Mouse (Mus musculus) ES-Bruce4 (cell line): ENCODE measurements at regions not wholly inside any gene's neighbourhood (a gene's known extent, or its start where the extent isn't known, plus 50 kb on each side); places are given as distances from the start of the nearest gene placed in this dataset.

Experiments
- H3K27ac ChIP-seq: 2 replicates; pipeline ENCODE4 v1.5.1; 2012; ENCODE audit warnings: low read length, inconsistent platforms; ENCODE audit not compliant: insufficient read depth
- H3K27me3 ChIP-seq: 2 replicates; pipeline ENCODE4 v1.6.1; 2012; ENCODE audit warnings: mild to moderate bottlenecking, low read length, inconsistent platforms; ENCODE audit not compliant: control insufficient read depth, poor library complexity, insufficient read depth, severe bottlenecking
- H3K36me3 ChIP-seq: 2 replicates; pipeline ENCODE4 v1.6.1; 2012; ENCODE audit warnings: inconsistent platforms, mild to moderate bottlenecking, low read length, moderate library complexity; ENCODE audit not compliant: control insufficient read depth, poor library complexity, insufficient read depth, severe bottlenecking
- H3K4me1 ChIP-seq: one replicate; pipeline ENCODE4 v1.8.1; 2011; ENCODE audit warnings: low read length; ENCODE audit not compliant: control insufficient read depth, insufficient read depth
- H3K4me3 ChIP-seq: 2 replicates; pipeline ENCODE4 v1.5.1; 2011; ENCODE audit warnings: low read depth, mild to moderate bottlenecking, low read length
- H3K9ac ChIP-seq: 2 replicates; pipeline ENCODE4 v1.6.1; 2012; ENCODE audit warnings: low read depth, mild to moderate bottlenecking, inconsistent platforms; ENCODE audit not compliant: poor library complexity, severe bottlenecking
- H3K9me3 ChIP-seq: replicated peaks from 2 replicates; pipeline ENCODE4 v1.6.1; 2012; ENCODE audit warnings: mild to moderate bottlenecking, low read length, inconsistent platforms; ENCODE audit not compliant: control insufficient read depth, poor library complexity, insufficient read depth, severe bottlenecking
- CTCF ChIP-seq: IDR thresholded peaks from one replicate; pipeline ENCODE4 v1.8.1; 2011; ENCODE audit warnings: low read depth, low read length
- EP300 ChIP-seq: IDR thresholded peaks from 2 replicates; pipeline ENCODE4 v1.6.1; 2011; ENCODE audit warnings: low read depth, low read length; ENCODE audit not compliant: insufficient read depth
- POLR2A ChIP-seq: IDR thresholded peaks from one replicate; pipeline ENCODE4 v1.8.1; 2011; ENCODE audit warnings: low read length; ENCODE audit not compliant: insufficient read depth

GRCm38 (mm10) chr7:129689464-129689863 lies 97.8 kb downstream of the Wdr11 start:
- TF ChIP-seq CTCF (no peak), POLR2A (no peak), EP300 (no peak)
- no peaks in the 10 kb centered on the region for H3K4me1 ChIP-seq
- no peak overlapping the region for H3K4me3 ChIP-seq
- no peaks in the 10 kb centered on the region for H3K9me3 ChIP-seq
- no peak overlapping the region for H3K27ac ChIP-seq
- no peaks in the 10 kb centered on the region for H3K36me3 ChIP-seq
- no peaks in the 10 kb centered on the region for H3K27me3 ChIP-seq
- H3K9ac ChIP-seq = no peak overlapping the region

- H3K4me3 ChIP-seq = no peak overlapping the region
- no peak overlapping the region for H3K9ac ChIP-seq
- H3K27ac ChIP-seq = no peak overlapping the region
- no peaks in the 10 kb centered on the region for H3K27me3 ChIP-seq
- no peaks in the 10 kb centered on the region for H3K9me3 ChIP-seq
- no peaks in the 10 kb centered on the region for H3K36me3 ChIP-seq
- TF ChIP-seq POLR2A = no peak
- TF ChIP-seq CTCF = no peak
- TF ChIP-seq EP300 = no peak
- H3K4me1 ChIP-seq = no peaks in the 10 kb centered on the region
Measured at GRCm38 (mm10) chr7:129690868-129691267, 99.2 kb downstream of the Wdr11 start.

- no peak overlapping the region for H3K9ac ChIP-seq
- no peak overlapping the region for H3K4me3 ChIP-seq
- TF ChIP-seq CTCF (no peak), POLR2A (no peak), EP300 (no peak)
- no peaks in the 10 kb centered on the region for H3K9me3 ChIP-seq
- no peaks in the 10 kb centered on the region for H3K4me1 ChIP-seq
- H3K36me3 ChIP-seq = no peaks in the 10 kb centered on the region
- H3K27me3 ChIP-seq = no peaks in the 10 kb centered on the region
- H3K27ac ChIP-seq = no peak overlapping the region
Measured at GRCm38 (mm10) chr7:129691619-129692071, 100.0 kb downstream of the Wdr11 start.

- no peak for TF ChIP-seq POLR2A
- TF ChIP-seq CTCF = no peak
- no peak for TF ChIP-seq EP300
- H3K4me3 ChIP-seq = no peak overlapping the region
- H3K27me3 ChIP-seq = no peaks in the 10 kb centered on the region
- H3K27ac ChIP-seq = no peak overlapping the region
- H3K9ac ChIP-seq = no peak overlapping the region
- H3K36me3 ChIP-seq = no peaks in the 10 kb centered on the region
- no peaks in the 10 kb centered on the region for H3K4me1 ChIP-seq
- H3K9me3 ChIP-seq = no peaks in the 10 kb centered on the region
Measured at GRCm38 (mm10) chr7:129693635-129694034, 102.0 kb downstream of the Wdr11 start.

GRCm38 (mm10) chr7:129694168-129694567 lies 102.5 kb downstream of the Wdr11 start:
- TF ChIP-seq POLR2A = no peak
- TF ChIP-seq CTCF = no peak
- TF ChIP-seq EP300 = no peak
- Histone ChIP-seq H3K4me1 (no peaks in the 10 kb centered on the region), H3K27ac (no peak overlapping the region), H3K9me3 (no peaks in the 10 kb centered on the region), H3K4me3 (no peak overlapping the region), H3K27me3 (no peaks in the 10 kb centered on the region), H3K9ac (no peak overlapping the region), H3K36me3 (no peaks in the 10 kb centered on the region)

- H3K9ac ChIP-seq = no peak overlapping the region
- H3K4me3 ChIP-seq = no peak overlapping the region
- TF ChIP-seq POLR2A (no peak), CTCF (no peak), EP300 (no peak)
- H3K4me1 ChIP-seq = no peaks in the 10 kb centered on the region
- no peak overlapping the region for H3K27ac ChIP-seq
- no peaks in the 10 kb centered on the region for H3K36me3 ChIP-seq
- H3K9me3 ChIP-seq = no peaks in the 10 kb centered on the region
- H3K27me3 ChIP-seq = no peaks in the 10 kb centered on the region
Measured at GRCm38 (mm10) chr7:129699931-129700570, 108.4 kb downstream of the Wdr11 start.
